Mouse (Mus musculus) heart, embryonic 14.5 days (tissue): ENCODE measurements at regions not wholly inside any gene's neighbourhood (a gene's known extent, or its start where the extent isn't known, plus 50 kb on each side); places are given as distances from the start of the nearest gene placed in this dataset.
"Not testable (repeated sequence)": the region's sequence is repeated elsewhere in the genome, so short reads cannot be mapped to it uniquely, and the experiment has no call there.

Experiments
- ATAC-seq: fragments of 200-750 bp; cut with Nextera tagmentation; 2 replicates; pipeline ENCODE4 v1.8.0; 2017; ENCODE audit warnings: low read depth, moderate TSS enrichment; ENCODE audit not compliant: insufficient number of reproducible peaks, insufficient read depth, low FRiP score
- H3K27ac ChIP-seq, 2 experiments: fragments of 200-500 bp in 1 of 2; fragments of 300-500 bp in 1 of 2; sonication (generic) in 1 of 2; replicated peaks in 1 of 2; 2 replicates each; pipeline ENCODE4 v1.5.1; 2012 to 2014; ENCODE audit warnings: low read depth in 2 of 2, low read length in 2 of 2, control low read depth in 1 of 2, mild to moderate bottlenecking in 1 of 2, mixed read lengths in 1 of 2; ENCODE audit not compliant: control insufficient read depth in 1 of 2, insufficient read depth in 1 of 2
- H3K27me3 ChIP-seq: fragments of 300-500 bp; sonication (generic); 2 replicates; pipeline ENCODE4 v1.6.1; 2014; ENCODE audit warnings: mild to moderate bottlenecking, low read length, control low read depth; ENCODE audit not compliant: control insufficient read depth, insufficient read depth
- H3K36me3 ChIP-seq: fragments of 300-500 bp; sonication (generic); 2 replicates; pipeline ENCODE4 v1.6.1; 2014; ENCODE audit warnings: mild to moderate bottlenecking, control low read depth, low read length, mixed read lengths; ENCODE audit not compliant: control insufficient read depth, insufficient read depth
- H3K4me1 ChIP-seq, 2 experiments: fragments of 200-500 bp in 1 of 2; fragments of 300-500 bp in 1 of 2; sonication (generic) in 1 of 2; 2 replicates each; pipeline ENCODE4 v1.6.1; 2012 to 2014; ENCODE audit warnings: low read length in 2 of 2, control low read depth in 1 of 2, mixed read lengths in 1 of 2; ENCODE audit not compliant: control insufficient read depth in 2 of 2, insufficient read depth in 2 of 2
- H3K4me2 ChIP-seq: fragments of 300-500 bp; sonication (generic); 2 replicates; pipeline ENCODE4 v1.6.1; 2014; ENCODE audit warnings: mild to moderate bottlenecking, low read length
- H3K4me3 ChIP-seq, 2 experiments: fragments of 200-500 bp in 1 of 2; fragments of 300-500 bp in 1 of 2; sonication (generic) in 1 of 2; 2 replicates each; pipeline ENCODE4 v1.5.1; 2012 to 2014; ENCODE audit warnings: low read length in 2 of 2, mild to moderate bottlenecking in 2 of 2, control low read depth in 1 of 2, low read depth in 1 of 2, moderate library complexity in 1 of 2; ENCODE audit not compliant: control insufficient read depth in 1 of 2, insufficient read depth in 1 of 2
- H3K9ac ChIP-seq: fragments of 300-500 bp; sonication (generic); 2 replicates; pipeline ENCODE4 v1.6.1; 2014; ENCODE audit warnings: mild to moderate bottlenecking, low read length
- H3K9me3 ChIP-seq: fragments of 300-500 bp; sonication (generic); 2 replicates; pipeline ENCODE4 v1.6.1; 2016; ENCODE audit warnings: low read length, control low read depth; ENCODE audit not compliant: control insufficient read depth
- whole genome bisulfite sequencing: fragments of 180-500 bp; shearing (Covaris S2); extraction: QIAGEN DNeasy Blood & Tissue Kit; methylation state at CpG from one replicate; pipeline ENCODE4 v1.1.7; 2014; 5-methylcytosine and 5-hydroxymethylcytosine counted together

GRCm38 (mm10) chr10:96714702-96715101 is 97.9 kb downstream of the Btg1 start:
- 74% methylated on average over 2 of the region's 2 CpGs for WGBS
- H3K4me1 ChIP-seq: peaks cover 3 to 16% of the 10 kb centered on the region in 2 experiments; a peak in 2 of 4 replicates
- H3K27ac ChIP-seq: no peak overlapping the region
- no peak for ATAC-seq
- no peaks in the 10 kb centered on the region for H3K27me3 ChIP-seq
- no peak overlapping the region for H3K4me3 ChIP-seq
- no peak overlapping the region for H3K9ac ChIP-seq
- 0 out of 2 replicates have a peak, but pooled peaks cover 3% of the 10 kb centered on the region for H3K9me3 ChIP-seq
- no peaks in the 10 kb centered on the region for H3K36me3 ChIP-seq
- no peak overlapping the region for H3K4me2 ChIP-seq

DNA sequence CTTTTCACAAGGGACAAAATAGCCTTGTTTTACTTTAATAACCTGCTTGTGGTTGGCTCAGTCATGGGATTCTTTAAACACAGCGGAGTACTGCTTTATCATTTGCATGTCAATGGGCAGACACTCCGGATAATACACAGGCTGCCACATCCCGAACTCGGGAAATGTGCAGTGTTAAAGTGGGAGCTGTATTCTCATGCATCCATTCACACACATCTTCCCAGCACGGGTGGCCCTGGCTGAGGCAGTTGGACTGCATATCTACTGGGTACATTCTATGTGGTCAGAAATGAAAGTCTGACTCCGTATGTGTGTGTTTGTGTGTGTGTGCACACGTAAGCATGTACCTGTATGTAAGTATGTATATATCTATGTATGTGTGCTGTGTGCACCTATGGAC is 100.5 kb downstream of the Btg1 start:
- no peak overlapping the region for H3K4me2 ChIP-seq
- H3K9ac ChIP-seq: no peak overlapping the region
- H3K36me3 ChIP-seq: no peaks in the 10 kb centered on the region
- H3K27me3 ChIP-seq: no peaks in the 10 kb centered on the region
- WGBS: 70% methylated on average over 7 of the region's 7 CpGs
- H3K4me1 ChIP-seq: peaks cover 9 to 15% of the 10 kb centered on the region in 2 experiments
- no peak overlapping the region for H3K27ac ChIP-seq
- H3K9me3 ChIP-seq: 0 out of 2 replicates have a peak, but pooled peaks cover 3% of the 10 kb centered on the region
- H3K4me3 ChIP-seq: no peak overlapping the region
- ATAC-seq: no peak

DNA sequence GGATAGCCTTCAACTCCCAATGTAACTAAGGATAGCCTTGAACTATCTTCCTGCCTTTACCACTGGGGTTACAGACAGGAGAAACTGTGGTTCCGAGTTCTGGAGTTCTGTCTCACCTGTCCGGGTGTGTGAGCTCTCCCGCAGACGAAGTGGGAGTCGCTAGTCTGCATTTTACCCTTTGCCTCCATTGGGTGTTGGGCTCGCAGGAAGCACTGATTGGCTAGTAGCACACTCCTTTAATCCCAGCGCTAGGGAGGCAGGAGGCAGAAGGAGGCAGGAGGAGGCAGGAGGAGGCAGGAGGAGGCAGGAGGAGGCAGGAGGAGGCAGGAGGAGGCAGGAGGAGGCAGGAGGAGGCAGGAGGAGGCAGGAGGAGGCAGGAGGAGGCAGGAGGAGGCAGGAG is 101.9 kb downstream of the Btg1 start:
- H3K4me3 ChIP-seq, H3K4me2 ChIP-seq, H3K9me3 ChIP-seq, H3K9ac ChIP-seq, H3K36me3 ChIP-seq, H3K27me3 ChIP-seq, ATAC-seq, H3K27ac ChIP-seq: not testable (repeated sequence)
- 93% methylated on average over 7 of the region's 7 CpGs for WGBS
- peaks cover 13 to 20% of the 10 kb centered on the region in 2 experiments for H3K4me1 ChIP-seq

DNA sequence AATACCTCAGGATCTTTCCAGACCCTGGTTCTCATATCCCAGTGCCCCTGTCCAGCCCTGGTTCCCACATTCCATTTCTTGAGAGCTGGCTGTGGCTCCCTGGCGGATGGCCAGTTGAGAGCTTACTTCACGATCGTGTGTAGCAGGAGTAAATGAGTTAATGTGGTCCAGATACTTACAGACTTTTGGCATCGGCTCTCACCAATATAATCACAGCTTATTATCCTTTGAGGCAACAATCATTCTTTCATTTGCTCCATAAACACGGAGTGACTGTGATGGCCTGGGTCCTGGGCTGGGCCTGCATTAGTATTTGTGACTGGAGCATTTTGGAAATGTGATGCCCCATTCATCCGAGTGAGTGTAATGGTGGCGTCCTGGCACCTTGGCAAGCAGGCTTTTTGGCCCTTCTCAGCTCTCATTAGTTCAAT is 103.5 kb downstream of the Btg1 start:
- Histone ChIP-seq H3K27ac (peak overlapping the region; percentile 30 to 42; a peak in 3 of 4 replicates), H3K9ac (no peak overlapping the region), H3K27me3 (no peaks in the 10 kb centered on the region), H3K4me2 (no peak overlapping the region), H3K4me3 (no peak overlapping the region), H3K9me3 (no peaks in the 10 kb centered on the region), H3K4me1 (peaks cover 15 to 23% of the 10 kb centered on the region in 2 experiments), H3K36me3 (no peaks in the 10 kb centered on the region)
- ATAC-seq: peak; percentile 38; the same call in 1 of the 2 replicates
- 39% methylated on average over 7 of the region's 7 CpGs for WGBS

GRCm38 (mm10) chr10:96720956-96721688 is 104.3 kb downstream of the Btg1 start:
- Histone ChIP-seq H3K9ac (no peak overlapping the region), H3K4me3 (no peak overlapping the region), H3K4me1 (peaks cover 15 to 23% of the 10 kb centered on the region in 2 experiments), H3K4me2 (no peak overlapping the region), H3K9me3 (no peaks in the 10 kb centered on the region), H3K27ac (no peak overlapping the region), H3K36me3 (no peaks in the 10 kb centered on the region), H3K27me3 (no peaks in the 10 kb centered on the region)
- 58% methylated on average over 9 of the region's 9 CpGs for WGBS
- no peak for ATAC-seq

DNA sequence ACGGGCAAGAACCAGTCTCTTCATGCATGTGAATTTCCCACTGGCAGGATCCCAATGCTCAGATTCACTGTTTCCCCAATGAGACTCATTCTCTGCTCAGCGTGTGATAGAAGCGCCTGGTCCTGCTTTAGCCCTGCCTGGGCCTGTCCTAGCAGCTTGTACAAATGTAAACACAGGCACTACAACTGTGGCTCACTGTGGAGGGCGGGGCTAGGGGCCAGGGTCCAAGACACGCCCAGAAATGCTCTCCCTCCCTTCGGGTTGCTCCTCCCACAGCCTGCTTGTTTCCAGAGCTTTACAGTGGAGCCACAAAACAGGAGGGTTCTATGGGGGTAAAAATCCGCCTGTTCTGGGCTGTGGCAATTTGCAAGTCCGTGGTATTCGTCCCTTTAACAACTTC is 105.7 kb downstream of the Btg1 start:
- no peak overlapping the region for H3K4me3 ChIP-seq
- no peaks in the 10 kb centered on the region for H3K36me3 ChIP-seq
- no peak overlapping the region for H3K9ac ChIP-seq
- H3K27me3 ChIP-seq: no peaks in the 10 kb centered on the region
- no peak overlapping the region for H3K4me2 ChIP-seq
- peaks cover 15 to 20% of the 10 kb centered on the region in 2 experiments for H3K4me1 ChIP-seq
- ATAC-seq: peak; percentile 83
- 23% methylated on average over 9 of the region's 9 CpGs for WGBS
- H3K27ac ChIP-seq: 0 out of 4 replicates have a peak overlapping the region, but pooled peaks of 1 of the 2 experiments have one; percentile 1
- H3K9me3 ChIP-seq: no peaks in the 10 kb centered on the region

DNA sequence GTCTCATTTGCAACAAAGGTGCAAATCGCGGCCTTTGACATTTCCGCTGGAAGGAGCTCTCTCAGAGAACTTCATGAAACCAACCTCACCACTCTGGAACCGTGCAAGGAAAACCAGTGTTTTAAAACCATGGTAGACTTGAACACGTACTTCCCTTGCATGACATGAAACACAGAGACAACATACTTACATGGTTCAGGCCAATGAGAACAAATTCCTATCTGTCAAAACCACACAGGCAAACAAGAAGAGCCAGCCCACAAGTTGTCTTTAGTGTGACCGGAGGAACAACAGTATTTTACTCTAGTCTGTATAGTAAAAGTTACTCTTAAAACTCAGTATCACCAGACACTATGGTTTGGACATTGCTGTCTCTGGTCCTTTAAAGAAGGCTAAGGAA is 106.3 kb downstream of the Btg1 start:
- H3K27me3 ChIP-seq: no peaks in the 10 kb centered on the region
- H3K9ac ChIP-seq: no peak overlapping the region
- H3K36me3 ChIP-seq: no peaks in the 10 kb centered on the region
- H3K9me3 ChIP-seq: no peaks in the 10 kb centered on the region
- 93% methylated on average over 6 of the region's 6 CpGs for WGBS
- H3K4me3 ChIP-seq: no peak overlapping the region
- no peak for ATAC-seq
- H3K27ac ChIP-seq: no peak overlapping the region
- no peak overlapping the region for H3K4me2 ChIP-seq
- peaks cover 15 to 20% of the 10 kb centered on the region in 2 experiments for H3K4me1 ChIP-seq
